14 mouse cellular contexts compared by ENCODE assay signal in genomic region chr1:55160218-55160617, GRCm38 (mm10). TPM values are rescaled to one million over a fixed set of nuclear protein-coding genes. Genes with fewer than 3 reads are reported as not detected.
DNase-seq lines count a peak whose midpoint lies in the region; ATAC-seq and TF ChIP-seq lines count a peak whose summit lies in the region.
"Had no signal": no experiment of that assay in that cellular context is flagged by ENCODE, and none has a peak within 500 bp of the region (broad histone marks: within the 10 kb centered on the region; RNA-seq: fewer than 3 reads in every experiment).

No protein-coding gene starts in this region.

- WGBS in intestine, embryonic 14.5 days: 95% methylated on average over 3 of the region's 3 CpGs
- WGBS in intestine, embryonic 15.5 days: 90% methylated on average over 3 of the region's 3 CpGs
- WGBS in liver, embryonic 11.5 days: 94% methylated on average over 3 of the region's 3 CpGs
- WGBS in liver, postnatal 0 days (ENCODE audit: insufficient replicate concordance): 87% methylated on average over 3 of the region's 3 CpGs

- H3K9ac ChIP-seq in intestine, embryonic 14.5 days (ENCODE audit: low read length): no peak overlapping the region
- no peak overlapping the region for H3K9ac ChIP-seq in intestine, embryonic 15.5 days
- H3K9ac ChIP-seq in liver, embryonic 11.5 days (ENCODE audit: low read depth, low read length): no peak overlapping the region
- H3K9ac ChIP-seq in liver, postnatal 0 days (replicated peaks): no peak overlapping the region

- peaks cover 34% of the 10 kb centered on the region for H3K36me3 ChIP-seq in intestine, embryonic 14.5 days (ENCODE audit: control insufficient read depth, insufficient read depth, low read length)
- peaks cover 12% of the 10 kb centered on the region for H3K36me3 ChIP-seq in intestine, embryonic 15.5 days
- peaks cover 15% of the 10 kb centered on the region; the same call in 1 of the 2 replicates for H3K36me3 ChIP-seq in liver, embryonic 11.5 days (ENCODE audit: control insufficient read depth, insufficient read depth, low read length)
- peaks cover 21% of the 10 kb centered on the region for H3K36me3 ChIP-seq in liver, postnatal 0 days (replicated peaks; ENCODE audit: insufficient read depth, low read length)

- no peaks in the 10 kb centered on the region for H3K9me3 ChIP-seq in intestine, embryonic 14.5 days (ENCODE audit: control insufficient read depth, low read length)
- no peaks in the 10 kb centered on the region for H3K9me3 ChIP-seq in intestine, embryonic 15.5 days
- H3K9me3 ChIP-seq in liver, embryonic 11.5 days (ENCODE audit: control insufficient read depth, low read length): no peaks in the 10 kb centered on the region
- H3K9me3 ChIP-seq in liver, postnatal 0 days (ENCODE audit: low read length): no peaks in the 10 kb centered on the region
- H3K9me3 ChIP-seq: embryonic facial prominence, embryonic 10.5 days; heart, embryonic 10.5 days had no signal

- TF ChIP-seq CTCF in liver, postnatal 0 days (IDR thresholded peaks at IDR 0.05; ENCODE audit: low read depth): no peak

- H3K4me1 ChIP-seq in intestine, embryonic 14.5 days (replicated peaks; ENCODE audit: control insufficient read depth, insufficient read depth, low read length): no peaks in the 10 kb centered on the region
- no peaks in the 10 kb centered on the region for H3K4me1 ChIP-seq in intestine, embryonic 15.5 days (replicated peaks)
- no peaks in the 10 kb centered on the region for H3K4me1 ChIP-seq in liver, embryonic 11.5 days (replicated peaks; ENCODE audit: control insufficient read depth, insufficient read depth, low read length)
- H3K4me1 ChIP-seq in liver, postnatal 0 days (ENCODE audit: insufficient read depth): no peaks in the 10 kb centered on the region
- H3K4me1 ChIP-seq: embryonic facial prominence, embryonic 10.5 days; heart, embryonic 10.5 days had no signal

- TF ChIP-seq EP300 in liver, postnatal 0 days (IDR thresholded peaks at IDR 0.05; ENCODE audit: low read depth): no peak

- peak; percentile 89 for DNase-seq in heart, adult 11 months
- no peak for DNase-seq in heart, postnatal 36 days
- peak; percentile 29 for DNase-seq in intestine, embryonic 14.5 days (ENCODE audit: low spot score)
- peak; percentile 22 for DNase-seq in liver, embryonic 11.5 days (ENCODE audit: low spot score)
- DNase-seq in liver, postnatal 0 days: no peak
- DNase-seq: gastrocnemius, postnatal 36 days; heart, adult 18-20 months; heart, postnatal 10 days had no signal

- no peak overlapping the region for H3K4me3 ChIP-seq in intestine, embryonic 14.5 days (ENCODE audit: low read depth, low read length)
- H3K4me3 ChIP-seq in intestine, embryonic 15.5 days (replicated peaks): no peak overlapping the region
- no peak overlapping the region for H3K4me3 ChIP-seq in liver, embryonic 11.5 days (ENCODE audit: low read depth, low read length)
- no peak overlapping the region for H3K4me3 ChIP-seq in liver, postnatal 0 days (ENCODE audit: low read depth, low read length)
- H3K4me3 ChIP-seq: embryonic facial prominence, embryonic 10.5 days; heart, embryonic 10.5 days had no signal

- no peaks in the 10 kb centered on the region for H3K27me3 ChIP-seq in intestine, embryonic 14.5 days (replicated peaks; ENCODE audit: control insufficient read depth, insufficient read depth, low read length)
- no peaks in the 10 kb centered on the region for H3K27me3 ChIP-seq in intestine, embryonic 15.5 days (replicated peaks)
- no peaks in the 10 kb centered on the region for H3K27me3 ChIP-seq in liver, embryonic 11.5 days (replicated peaks; ENCODE audit: control insufficient read depth, insufficient read depth, low read length)
- H3K27me3 ChIP-seq in liver, postnatal 0 days (ENCODE audit: insufficient read depth, low read length): no peaks in the 10 kb centered on the region
- H3K27me3 ChIP-seq: CH12.LX, Patski had no signal

- H3K27ac ChIP-seq in intestine, embryonic 14.5 days (ENCODE audit: low read depth): no peak overlapping the region
- no peak overlapping the region for H3K27ac ChIP-seq in intestine, embryonic 15.5 days
- no peak overlapping the region for H3K27ac ChIP-seq in liver, embryonic 11.5 days (ENCODE audit: low read depth, low read length)
- H3K27ac ChIP-seq in liver, postnatal 0 days (ENCODE audit: low read depth): no peak overlapping the region
- H3K27ac ChIP-seq: embryonic facial prominence, embryonic 10.5 days; heart, embryonic 10.5 days had no signal

- ATAC-seq in intestine, embryonic 14.5 days (replicated peaks; ENCODE audit: low FRiP score, low TSS enrichment, low read depth): no peak
- ATAC-seq in intestine, embryonic 15.5 days: no peak
- ATAC-seq in liver, embryonic 11.5 days (replicated peaks; ENCODE audit: low FRiP score): no peak
- no peak for ATAC-seq in liver, postnatal 0 days
- ATAC-seq: activated CD4-positive, CD25-positive, alpha-beta regulatory T cell, adult 4 months; Patski had no signal

- intact Hi-C loops in heart, postnatal 36 days (cut with DNase I): no loop called here

- H3K4me2 ChIP-seq in intestine, embryonic 14.5 days (ENCODE audit: low read length): no peak overlapping the region
- H3K4me2 ChIP-seq in intestine, embryonic 15.5 days (replicated peaks): no peak overlapping the region
- no peak overlapping the region for H3K4me2 ChIP-seq in liver, embryonic 11.5 days
- no peak overlapping the region for H3K4me2 ChIP-seq in liver, postnatal 0 days (ENCODE audit: low read depth, low read length)

RNA-seq across cellular contexts. Expression of gene Mob4, which starts 29.2 kb away (rescaled TPM):
- 10 to 100 TPM; 30.3 to 35.4 TPM for total RNA-seq in heart, postnatal 36 days (2021)
- polyA plus RNA-seq in intestine, embryonic 14.5 days (2014; fragmentation: Nextera tagmentation; extraction: Ambion mirVana): 145 and 146 TPM in 2 replicates
- polyA plus RNA-seq in intestine, embryonic 15.5 days (2015; fragmentation: Nextera tagmentation; extraction: Ambion mirVana): 143 and 152 TPM in 2 replicates
- 82.1 and 94.4 TPM in 2 replicates for polyA plus RNA-seq in liver, embryonic 11.5 days (2014; fragmentation: Nextera tagmentation; extraction: Ambion mirVana)
- 40.1 and 42.2 TPM in 2 replicates for polyA plus RNA-seq in liver, postnatal 0 days (2015; fragmentation: Nextera tagmentation; extraction: Ambion mirVana)

Comparison
In these comparisons a context has a peak if more than half of its experiments do, and no peak if none do; other contexts are left out.
1. DNase-seq: peak in heart, adult 11 months (single experiment), intestine, embryonic 14.5 days (single experiment) and liver, embryonic 11.5 days (single experiment); none in heart, postnatal 36 days (0 of 2) and liver, postnatal 0 days (single experiment).